Mouse (Mus musculus): ENCODE data around the gene Plekhj1. TPM values are rescaled to one million over a fixed set of nuclear protein-coding genes. Genes with fewer than 3 reads are reported as not detected.
"Not testable (repeated sequence)": the region's sequence is repeated elsewhere in the genome, so short reads cannot be mapped to it uniquely, and the experiment has no call there.

The Plekhj1 gene
- polyA plus RNA-seq, 1 experiment = 44.2 TPM

DNA sequence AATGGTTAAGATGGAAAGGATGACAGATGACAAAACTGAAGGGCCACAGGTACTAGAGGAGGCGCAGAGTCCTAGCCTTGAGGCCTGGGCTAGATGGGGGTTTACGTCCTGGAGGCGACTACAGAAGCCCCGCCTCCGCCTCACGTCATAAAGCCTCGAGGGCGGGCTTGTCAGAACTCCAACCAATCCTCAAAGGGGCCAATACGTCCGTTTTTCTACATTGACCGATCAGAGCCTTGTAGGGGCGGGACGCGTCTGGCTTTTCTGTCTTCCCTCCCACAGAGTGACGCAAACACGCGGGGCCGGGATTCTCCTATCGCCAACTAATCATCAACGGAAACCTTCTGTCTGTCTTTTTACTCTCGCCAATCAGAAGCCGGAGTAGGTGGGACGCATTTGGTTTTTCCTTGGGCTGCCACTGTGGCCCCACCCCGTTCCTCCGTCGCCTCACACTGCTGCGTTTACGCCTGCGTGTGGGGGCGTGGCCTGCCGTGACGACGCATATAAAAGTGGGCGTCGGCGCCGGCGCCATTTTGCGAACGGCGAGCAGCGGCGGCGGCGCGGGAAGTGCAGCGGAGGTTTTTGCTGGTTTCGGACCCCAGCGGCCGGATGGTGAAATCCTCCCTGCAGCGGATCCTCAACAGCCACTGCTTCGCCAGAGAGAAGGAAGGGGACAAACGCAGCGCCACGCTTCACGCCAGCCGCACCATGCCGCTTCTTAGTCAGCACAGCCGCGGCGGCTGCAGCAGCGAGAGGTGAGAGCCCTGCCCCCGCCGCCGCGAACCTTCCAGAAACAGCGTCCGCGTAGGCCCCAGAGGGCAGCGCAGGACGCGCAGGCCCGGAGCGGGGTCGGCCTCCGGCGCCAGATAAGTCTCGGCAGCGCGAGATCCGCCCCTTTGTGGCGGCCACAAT is 28.0 kb upstream of the Plekhj1 start, which contains the start of gene Oaz1:
Gene Oaz1, plus strand, starts transcription at position 506 of the 912 bp plus-strand sequence.
- peak; percentile 97 for DNase-seq (ENCODE audit: low read depth)

GRCm38 (mm10) chr10:80824827-80825226 is 26.4 kb upstream of the Plekhj1 start:
- no peak for DNase-seq (ENCODE audit: low read depth)

GRCm38 (mm10) chr10:80823847-80824643 is 25.6 kb upstream of the Plekhj1 start:
- no peak for DNase-seq (ENCODE audit: low read depth)

DNA sequence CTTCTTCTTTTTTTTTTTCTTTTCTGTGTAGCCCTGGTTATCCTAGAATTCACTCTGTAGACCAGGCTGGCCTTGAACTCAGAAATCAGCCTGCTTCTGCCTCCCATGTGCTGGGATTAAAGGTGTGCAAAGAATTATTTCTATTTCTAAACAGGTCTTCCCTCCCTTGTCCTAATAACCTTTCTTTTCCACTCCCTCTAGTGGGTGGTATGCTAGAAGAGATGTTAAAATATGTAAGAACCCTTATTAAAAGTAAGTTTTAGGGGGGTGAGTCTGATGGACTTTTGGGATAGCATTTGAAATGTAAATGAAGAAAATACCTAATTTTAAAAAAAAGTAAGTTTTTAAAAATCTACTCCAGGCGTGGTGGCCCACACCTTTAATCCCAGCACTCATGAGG is 24.9 kb upstream of the Plekhj1 start:
- no peak for DNase-seq (ENCODE audit: low read depth)

GRCm38 (mm10) chr10:80822528-80822927 is 24.1 kb upstream of the Plekhj1 start:
- DNase-seq (ENCODE audit: low read depth) = no peak

- DNase-seq (ENCODE audit: low read depth) = no peak
These were observed 23.6 kb upstream of the Plekhj1 start for GRCm38 (mm10) chr10:80821991-80822390.

DNA sequence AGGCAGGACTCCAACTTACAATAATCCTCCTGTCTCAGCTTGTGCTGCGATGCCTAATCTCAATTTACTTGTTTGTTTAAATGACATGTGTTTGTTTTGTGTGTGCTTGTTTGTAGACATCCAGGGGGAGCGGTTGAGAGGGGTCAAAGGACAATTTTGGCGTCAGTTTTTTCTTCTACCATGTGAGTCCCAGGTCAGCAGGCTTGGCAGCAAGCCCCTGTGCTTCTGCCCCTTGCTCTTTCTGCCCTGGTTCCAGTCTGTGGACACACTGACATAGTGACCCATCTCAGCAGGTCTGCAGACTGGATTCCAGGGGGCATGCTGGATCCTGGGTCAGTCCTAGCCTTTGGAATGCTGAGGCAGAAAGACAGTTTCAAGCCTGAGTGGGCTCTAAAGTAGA is 21.0 kb upstream of the Plekhj1 start:
- DNase-seq (ENCODE audit: low read depth) = no peak

DNA sequence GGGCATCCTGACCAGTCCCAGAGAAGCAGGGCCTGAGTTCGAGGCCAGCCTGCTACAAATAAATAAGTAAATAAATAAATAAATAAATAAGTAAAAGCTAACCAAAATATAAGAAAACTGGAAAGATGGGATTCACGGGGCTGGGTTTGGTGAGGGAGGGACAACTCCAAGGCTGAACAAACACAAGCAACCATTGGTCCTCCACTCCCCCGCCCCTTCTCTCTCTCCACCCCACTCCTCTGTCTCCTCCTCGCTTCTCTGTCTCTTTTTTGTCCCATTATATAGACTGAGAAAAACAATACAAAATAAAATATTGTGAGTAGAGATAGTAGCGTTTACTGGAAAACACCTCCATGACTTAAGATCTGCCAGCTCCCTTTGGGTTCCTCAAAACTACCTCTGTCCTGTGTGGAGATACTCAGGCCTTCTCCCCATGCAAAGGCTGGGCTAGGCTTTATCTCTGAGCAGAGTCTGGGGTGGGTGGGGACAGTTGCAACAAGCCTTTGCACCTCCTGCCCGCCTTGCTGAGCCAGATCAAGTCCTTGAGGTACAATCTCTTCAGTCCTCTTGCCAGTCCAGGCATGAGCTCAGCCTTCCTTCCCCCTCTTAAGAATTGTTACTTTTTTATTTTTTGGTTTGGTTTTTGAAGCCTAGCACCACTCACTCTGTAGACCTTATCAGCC is 20.3 kb upstream of the Plekhj1 start:
- no peak for DNase-seq (ENCODE audit: low read depth)

GRCm38 (mm10) chr10:80817955-80818354 is 19.5 kb upstream of the Plekhj1 start:
- not testable (repeated sequence) for DNase-seq (ENCODE audit: low read depth)

- no peak for DNase-seq (ENCODE audit: low read depth)
These were observed 18.7 kb upstream of the Plekhj1 start for GRCm38 (mm10) chr10:80817164-80817563.

DNA sequence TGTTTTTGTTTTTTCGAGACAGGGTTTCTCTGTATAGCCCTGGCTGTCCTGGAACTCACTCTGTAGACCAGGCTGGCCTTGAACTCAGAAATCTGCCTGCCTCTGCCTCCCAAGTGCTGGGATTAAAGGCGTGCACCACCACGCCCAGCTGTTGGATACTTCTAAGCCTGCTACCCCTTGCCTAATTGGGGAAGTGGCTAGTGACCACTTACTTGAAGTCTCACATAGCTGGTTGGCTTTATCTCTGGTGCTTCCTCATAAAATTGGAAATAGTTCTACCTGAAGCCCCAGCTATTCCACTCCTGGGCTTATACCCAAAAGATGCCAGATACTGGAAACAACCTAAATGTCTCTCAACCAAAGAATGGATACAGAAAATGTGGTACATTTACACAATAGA is 17.9 kb upstream of the Plekhj1 start:
- not testable (repeated sequence) for DNase-seq (ENCODE audit: low read depth)

GRCm38 (mm10) chr10:80814800-80815199 is 16.4 kb upstream of the Plekhj1 start:
- DNase-seq (ENCODE audit: low read depth) = no peak

GRCm38 (mm10) chr10:80813366-80813765 is 14.9 kb upstream of the Plekhj1 start, which contains the start of gene Jsrp1:
Gene Jsrp1, minus strand, starts transcription at chr10:80813498.
- no peak for DNase-seq (ENCODE audit: low read depth)

- DNase-seq (ENCODE audit: low read depth) = no peak
These were observed 14.1 kb upstream of the Plekhj1 start for GRCm38 (mm10) chr10:80812391-80813041.

DNA sequence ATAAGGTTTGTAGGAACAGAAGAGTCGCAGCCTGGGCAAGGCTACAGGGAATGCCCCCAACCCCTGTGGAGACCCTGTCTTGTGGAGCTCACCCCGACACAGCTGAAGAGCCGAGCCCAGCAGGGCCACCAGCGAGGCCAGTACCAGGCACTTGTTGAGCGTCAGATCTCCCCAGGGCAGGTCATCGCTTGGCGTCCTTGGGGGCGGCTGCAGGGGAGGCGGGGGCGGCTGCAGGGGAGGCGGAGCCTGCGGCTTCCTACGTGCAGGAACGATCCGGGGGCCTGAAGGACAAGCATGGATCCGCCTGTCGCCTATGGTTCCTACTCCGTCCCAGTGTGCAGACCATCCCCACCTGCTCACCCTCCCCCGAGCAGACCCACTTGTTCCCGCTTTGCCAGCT is 11.7 kb upstream of the Plekhj1 start:
- no peak for DNase-seq (ENCODE audit: low read depth)

GRCm38 (mm10) chr10:80808985-80809632 is 10.7 kb upstream of the Plekhj1 start:
- DNase-seq (ENCODE audit: low read depth) = no peak

- no peak for DNase-seq (ENCODE audit: low read depth)
These were observed 9.9 kb upstream of the Plekhj1 start for GRCm38 (mm10) chr10:80808099-80808984.

GRCm38 (mm10) chr10:80807057-80807627 is 8.7 kb upstream of the Plekhj1 start:
- DNase-seq (ENCODE audit: low read depth) = no peak

DNA sequence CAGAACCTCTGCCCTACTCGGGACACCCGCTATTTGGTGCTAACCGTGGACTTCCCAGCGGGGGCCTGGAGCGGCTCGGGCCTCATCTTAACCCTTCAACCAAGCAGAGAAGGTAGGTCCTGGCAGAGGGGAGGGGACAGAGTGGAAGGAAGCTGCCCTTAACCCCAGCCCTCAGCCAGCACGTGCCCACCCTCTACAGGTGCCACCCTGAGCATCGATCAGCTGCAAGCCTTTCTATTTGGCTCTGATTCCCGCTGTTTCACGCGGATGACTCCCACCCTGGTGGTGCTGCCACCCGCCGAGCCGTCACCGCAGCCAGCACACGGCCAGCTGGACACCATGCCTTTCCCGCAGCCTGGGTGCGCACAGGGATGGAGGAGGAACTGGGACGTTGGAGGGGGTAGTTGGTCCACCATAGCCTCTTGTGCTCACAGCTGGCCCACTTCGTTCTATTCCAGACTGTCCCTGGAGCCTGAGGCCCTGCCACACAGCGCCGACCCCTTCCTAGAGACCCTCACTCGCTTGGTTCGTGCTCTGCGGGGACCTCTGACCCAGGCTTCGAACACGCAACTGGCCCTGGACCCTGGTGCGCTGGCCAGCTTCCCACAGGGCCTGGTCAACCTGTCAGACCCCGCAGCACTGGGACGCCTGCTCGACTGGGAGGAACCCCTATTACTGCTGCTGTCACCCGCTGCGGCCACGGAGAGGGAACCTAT is 8.1 kb upstream of the Plekhj1 start:
- no peak for DNase-seq (ENCODE audit: low read depth)
